ENCODE assay signal across 4 mouse cellular contexts in genomic region chr10:51463800-51464199, GRCm38 (mm10). TPM values are rescaled to one million over a fixed set of nuclear protein-coding genes. Genes with fewer than 3 reads are reported as not detected.
"Had no signal": no experiment of that assay in that cellular context is flagged by ENCODE, and none has a peak within 500 bp of the region (broad histone marks: within the 10 kb centered on the region; RNA-seq: fewer than 3 reads in every experiment).

No protein-coding gene starts in this region.

RNA-seq across cellular contexts. Expression of gene Gm49339, which starts 16.6 kb away (rescaled TPM):
- polyA plus RNA-seq: neural tube, embryonic 14.5 days; neural tube, embryonic 15.5 days; stomach, embryonic 14.5 days; stomach, postnatal 0 days had no signal

RNA-seq across cellular contexts. Expression of gene Lilr4b, which starts 16.6 kb away (rescaled TPM):
- polyA plus RNA-seq: neural tube, embryonic 14.5 days had no signal
